Mouse (Mus musculus): ENCODE data around the gene Fbxo3. TPM values are rescaled to one million over a fixed set of nuclear protein-coding genes. Genes with fewer than 3 reads are reported as not detected.
"Not testable (repeated sequence)": the region's sequence is repeated elsewhere in the genome, so short reads cannot be mapped to it uniquely, and the experiment has no call there.

Gene Fbxo3
- 10 to 100 TPM; 43.0 to 47.5 TPM for total RNA-seq (2021)
- long read RNA-seq, experiment 1, full-length matches to known transcripts = 74 of 98 reads
- long read RNA-seq, experiment 1, partial matches to known transcripts = 4 of 98 reads
- long read RNA-seq, experiment 1, other reads (novel, unspliced or antisense) = 20 of 98 reads
- long read RNA-seq, experiment 2, full-length matches to known transcripts = 95 of 110 reads
- long read RNA-seq, experiment 2, partial matches to known transcripts = 1 of 110 reads
- long read RNA-seq, experiment 2, other reads (novel, unspliced or antisense) = 14 of 110 reads

- intact Hi-C loops (cut with DNase I; ENCODE audit: low total_unique reads) = no loop called here
- peak; percentile 85 for DNase-seq
These were observed at the start of gene Fbxo3 for GRCm38 (mm10) chr2:104027458-104028138. Gene Fbxo3, plus strand, starts transcription at chr2:104027721.

GRCm38 (mm10) chr2:103982250-103982649 lies 45.3 kb upstream of the Fbxo3 start:
- DNase-seq = peak; percentile 80
- intact Hi-C loops (cut with DNase I; ENCODE audit: low total_unique reads) = loop anchor here (10.0 kb wide), 1 partner anchor 427 kb away; no protein-coding TSS in a partner anchor

GRCm38 (mm10) chr2:103983146-103983545 lies 44.4 kb upstream of the Fbxo3 start:
- intact Hi-C loops (cut with DNase I; ENCODE audit: low total_unique reads) = loop anchor here (10.0 kb wide), 1 partner anchor 428 kb away; no protein-coding TSS in a partner anchor
- DNase-seq = no peak

- not testable (repeated sequence) for DNase-seq
- intact Hi-C loops (cut with DNase I; ENCODE audit: low total_unique reads) = loop anchor here (10.0 kb wide), 1 partner anchor 433 kb away; no protein-coding TSS in a partner anchor
These were observed 39.9 kb upstream of the Fbxo3 start for GRCm38 (mm10) chr2:103987595-103987994.

GRCm38 (mm10) chr2:103989724-103990123 lies 37.8 kb upstream of the Fbxo3 start:
- intact Hi-C loops (cut with DNase I; ENCODE audit: low total_unique reads) = loop anchor here (10.0 kb wide), 1 partner anchor 435 kb away; no protein-coding TSS in a partner anchor
- no peak for DNase-seq

- intact Hi-C loops (cut with DNase I; ENCODE audit: low total_unique reads) = no loop called here
- DNase-seq = no peak
These were observed 36.2 kb upstream of the Fbxo3 start for GRCm38 (mm10) chr2:103991303-103991702.

- intact Hi-C loops (cut with DNase I; ENCODE audit: low total_unique reads) = no loop called here
- DNase-seq = no peak
These were observed 35.4 kb upstream of the Fbxo3 start for GRCm38 (mm10) chr2:103992162-103992561.

- intact Hi-C loops (cut with DNase I; ENCODE audit: low total_unique reads) = no loop called here
These were observed 34.7 kb upstream of the Fbxo3 start for GRCm38 (mm10) chr2:103992618-103993332.

GRCm38 (mm10) chr2:104001076-104001475 lies 26.4 kb upstream of the Fbxo3 start:
- DNase-seq = no peak
- intact Hi-C loops (cut with DNase I; ENCODE audit: low total_unique reads) = no loop called here

More at GRCm38 (mm10) chr2:103992618-103993332, 34.7 kb upstream of the Fbxo3 start:
- no peak for DNase-seq

GRCm38 (mm10) chr2:104001861-104002260 lies 25.7 kb upstream of the Fbxo3 start:
- DNase-seq = no peak
- intact Hi-C loops (cut with DNase I; ENCODE audit: low total_unique reads) = no loop called here

- intact Hi-C loops (cut with DNase I; ENCODE audit: low total_unique reads) = no loop called here
- DNase-seq = peak; percentile 47
These were observed 24.7 kb upstream of the Fbxo3 start for GRCm38 (mm10) chr2:104002711-104003413.

- intact Hi-C loops (cut with DNase I; ENCODE audit: low total_unique reads) = no loop called here
- DNase-seq = no peak
These were observed 19.6 kb upstream of the Fbxo3 start for GRCm38 (mm10) chr2:104007793-104008519.

- intact Hi-C loops (cut with DNase I; ENCODE audit: low total_unique reads); DNase-seq: not testable (repeated sequence)
These were observed 18.7 kb upstream of the Fbxo3 start for GRCm38 (mm10) chr2:104008853-104009252.

GRCm38 (mm10) chr2:104023096-104023495 lies 4.4 kb upstream of the Fbxo3 start:
- intact Hi-C loops (cut with DNase I; ENCODE audit: low total_unique reads) = no loop called here

GRCm38 (mm10) chr2:104024656-104025055 lies 2.9 kb upstream of the Fbxo3 start:
- intact Hi-C loops (cut with DNase I; ENCODE audit: low total_unique reads) = no loop called here
- no peak for DNase-seq

More at GRCm38 (mm10) chr2:104023096-104023495, 4.4 kb upstream of the Fbxo3 start:
- DNase-seq = no peak

- no peak for DNase-seq
- intact Hi-C loops (cut with DNase I; ENCODE audit: low total_unique reads) = no loop called here
These were observed 710 bp downstream of the Fbxo3 start, which contains the start of gene 4931422A03Rik for GRCm38 (mm10) chr2:104028139-104028723. Gene 4931422A03Rik, minus strand, starts transcription at chr2:104028361.

- DNase-seq = no peak
- intact Hi-C loops (cut with DNase I; ENCODE audit: low total_unique reads) = no loop called here
These were observed 1.6 kb downstream of the Fbxo3 start for GRCm38 (mm10) chr2:104029074-104029473.

GRCm38 (mm10) chr2:104030381-104030780 lies 2.9 kb downstream of the Fbxo3 start:
- no peak for DNase-seq
- intact Hi-C loops (cut with DNase I; ENCODE audit: low total_unique reads) = loop anchor here (10.0 kb wide), 2 partner anchors 104 to 394 kb away; no protein-coding TSS in a partner anchor
